Mouse (Mus musculus) R1 (cell line): ENCODE results near the gene Gm21719.
"Not testable (repeated sequence)": the region's sequence is repeated elsewhere in the genome, so short reads cannot be mapped to it uniquely, and the experiment has no call there.

Experiments used
- DNase-seq: peaks from one replicate; pipeline ENCODE4 v3.0.0-alpha.2; 2018; ENCODE audit warnings: low read depth, low spot score

Gm21719 gene

GRCm38 (mm10) chrY:6682772-6683171 lies at the start of gene Gm21719:
Gm21719 (minus strand) TSS chrY:6682872.
- DNase-seq, result not testable (repeated sequence)
